Mouse (Mus musculus): ENCODE results near the gene Chrd. TPM values are rescaled to one million over a fixed set of nuclear protein-coding genes. Genes with fewer than 3 reads are reported as not detected.
A peak's percentile ranks its signal among the peaks of the same experiment; 100 is the strongest.

Chrd gene
- 1 to 10 TPM; 2.4 to 2.5 TPM for total RNA-seq (2021)
- long read RNA-seq, experiment 1, partial matches to known transcripts: 0 of 2 reads
- long read RNA-seq, experiment 1, other reads (novel, unspliced or antisense): 1 of 2 reads
- long read RNA-seq, experiment 2, partial matches to known transcripts: 0 of 3 reads
- long read RNA-seq, experiment 2, other reads (novel, unspliced or antisense): 2 of 3 reads

DNA sequence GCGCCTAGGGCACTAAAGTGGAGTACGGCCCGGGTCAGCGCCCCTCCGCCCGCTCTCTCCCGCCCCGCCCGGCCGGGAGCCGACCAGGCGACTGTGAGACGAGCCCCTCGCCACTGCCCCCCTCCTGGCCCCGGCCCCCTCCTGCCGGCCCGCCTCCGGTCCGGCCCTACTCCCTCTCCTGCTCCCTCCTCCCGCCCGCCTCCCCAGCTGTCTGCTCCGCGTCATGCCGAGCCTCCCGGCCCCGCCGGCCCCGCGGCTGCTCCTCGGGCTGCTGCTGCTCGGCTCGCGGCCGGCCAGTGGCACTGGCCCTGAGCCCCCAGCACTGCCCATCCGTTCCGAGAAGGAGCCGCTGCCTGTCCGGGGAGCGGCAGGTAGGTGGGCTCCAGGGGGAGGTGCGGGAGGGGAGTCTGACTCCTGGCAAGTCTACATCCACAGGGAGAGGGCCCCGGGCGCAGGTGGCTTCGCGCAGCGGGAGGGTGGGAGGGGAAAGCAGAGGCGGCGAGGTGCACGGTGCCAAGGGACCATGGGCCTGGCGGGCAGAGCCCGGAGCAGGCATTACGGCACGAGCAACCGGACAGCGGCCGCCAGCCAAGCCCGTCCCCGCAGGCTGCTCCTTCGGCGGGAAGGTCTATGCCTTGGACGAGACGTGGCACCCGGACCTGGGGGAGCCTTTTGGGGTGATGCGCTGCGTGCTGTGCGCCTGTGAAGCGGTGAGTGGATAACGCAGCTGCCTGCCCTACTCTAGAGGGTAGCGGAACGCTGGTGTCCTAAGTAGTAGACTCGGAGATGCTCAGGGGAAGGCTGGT lies at the start of gene Chrd:
Gene Chrd, plus strand, starts transcription at position 203 of the 806 bp plus-strand sequence.
- intact Hi-C loops (cut with DNase I): no loop called here
- peak; percentile 77 to 78 for DNase-seq

DNA sequence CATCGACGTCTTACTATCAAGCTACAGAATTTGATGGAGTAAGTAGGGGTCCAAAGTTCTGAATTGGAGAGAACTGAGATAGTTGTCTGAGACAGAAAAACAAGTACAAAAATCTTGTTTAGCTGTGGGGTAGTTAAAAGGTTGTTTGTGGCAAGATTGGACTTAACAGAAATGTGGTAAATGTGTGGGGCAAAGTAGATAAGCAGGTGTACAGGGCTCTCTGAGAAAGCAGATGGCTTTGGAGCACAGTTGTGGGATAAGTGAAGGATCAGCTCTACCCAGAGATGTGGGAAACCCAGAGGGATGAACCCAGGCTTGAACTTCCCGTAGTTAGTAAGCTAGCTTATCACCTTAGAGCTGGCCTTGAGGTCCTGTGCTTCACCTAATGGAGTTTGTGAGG lies 42.2 kb upstream of the Chrd start:
- no peak for DNase-seq
- intact Hi-C loops (cut with DNase I): no loop called here

DNA sequence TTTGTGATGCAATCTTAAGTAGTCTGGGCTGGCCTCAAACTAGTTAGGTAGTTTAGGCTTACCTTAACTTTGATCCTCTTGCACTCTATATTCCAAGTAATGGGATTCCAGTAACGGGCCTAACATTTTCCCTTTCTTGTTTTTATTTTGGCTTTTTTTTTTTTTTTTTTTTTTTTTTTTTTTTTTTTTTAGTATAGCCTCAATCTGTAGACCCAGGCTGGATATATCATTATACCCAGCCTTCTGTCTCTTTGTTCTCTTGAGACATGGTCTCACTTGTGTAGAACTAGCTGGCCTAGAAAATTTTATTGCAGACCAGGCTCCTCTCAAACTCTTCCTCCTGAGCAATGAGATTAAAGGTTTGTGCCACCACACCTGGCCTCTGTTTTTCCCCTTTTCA lies 41.3 kb upstream of the Chrd start:
- intact Hi-C loops (cut with DNase I): loop anchor here (1.0 kb wide), 1 partner anchor 17 kb away; no protein-coding TSS in a partner anchor
- DNase-seq: no peak

DNA sequence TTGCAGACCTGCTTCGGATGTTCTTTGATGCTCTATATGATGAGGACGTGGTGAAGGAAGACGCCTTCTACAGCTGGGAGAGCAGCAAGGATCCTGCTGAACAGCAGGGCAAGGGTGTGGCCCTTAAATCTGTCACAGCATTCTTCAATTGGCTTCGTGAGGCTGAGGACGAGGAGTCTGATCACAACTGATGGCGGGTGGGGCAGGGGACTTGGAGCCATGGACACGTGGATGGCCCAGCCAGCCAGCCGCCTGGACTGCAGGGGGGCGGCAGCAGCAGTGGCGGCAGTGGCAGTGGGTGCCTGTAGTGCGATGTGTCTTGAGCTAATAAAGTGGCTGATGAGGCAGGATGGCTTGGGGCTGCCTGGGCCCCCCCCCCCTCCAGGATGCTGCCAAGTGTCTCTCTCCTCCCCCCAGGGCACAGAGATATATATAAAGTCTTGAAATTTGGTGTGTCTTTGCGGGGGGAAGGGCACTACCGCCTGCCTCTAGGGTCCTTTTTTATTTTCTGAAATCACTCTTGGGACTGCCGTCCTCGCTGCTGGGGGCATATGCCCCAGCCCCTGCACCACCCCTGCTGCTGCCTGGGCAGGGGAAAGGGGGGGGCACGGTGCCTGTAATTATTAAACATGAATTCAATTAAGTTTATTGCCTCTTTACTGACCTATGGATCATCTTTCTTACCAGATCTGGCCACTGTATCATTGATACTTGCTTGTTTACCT lies 40.5 kb upstream of the Chrd start:
- no peak for DNase-seq
- intact Hi-C loops (cut with DNase I): loop anchor here (1.0 kb wide), 1 partner anchor 18 kb away; no protein-coding TSS in a partner anchor

DNA sequence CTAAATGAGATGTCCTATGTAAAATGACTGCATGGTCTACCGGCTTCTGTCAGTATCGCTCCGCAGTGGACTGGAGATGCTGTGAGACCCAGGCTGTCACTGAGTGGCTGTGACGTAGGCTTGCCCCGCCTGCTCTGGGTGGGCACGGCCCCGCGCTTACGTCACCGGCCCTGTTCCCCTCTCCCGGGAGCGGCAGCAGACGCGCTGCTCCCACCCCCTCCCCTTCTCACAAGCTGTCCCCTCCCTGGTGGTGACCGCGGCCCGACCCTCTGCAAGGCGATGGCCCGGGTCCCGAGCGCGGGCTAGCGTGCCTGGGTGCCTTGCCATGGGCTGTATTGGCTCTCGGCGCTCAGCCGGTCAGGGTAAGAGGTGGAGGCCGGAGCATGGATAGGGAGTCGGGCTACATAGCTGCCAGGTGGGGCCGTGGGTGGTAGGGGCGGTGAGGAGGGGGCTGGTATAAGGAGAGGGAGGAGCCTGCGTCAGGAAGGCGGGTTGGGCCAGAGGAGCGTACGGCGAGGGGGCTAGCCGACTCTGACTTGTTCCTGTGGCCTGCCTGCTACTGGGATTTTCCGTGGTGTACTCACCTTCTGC lies 39.7 kb upstream of the Chrd start, which contains the start of gene Fam131a:
Gene Fam131a, plus strand, starts transcription at position 131 of the 591 bp plus-strand sequence.
- intact Hi-C loops (cut with DNase I): no loop called here
- DNase-seq: peak; percentile 91 to 94

DNA sequence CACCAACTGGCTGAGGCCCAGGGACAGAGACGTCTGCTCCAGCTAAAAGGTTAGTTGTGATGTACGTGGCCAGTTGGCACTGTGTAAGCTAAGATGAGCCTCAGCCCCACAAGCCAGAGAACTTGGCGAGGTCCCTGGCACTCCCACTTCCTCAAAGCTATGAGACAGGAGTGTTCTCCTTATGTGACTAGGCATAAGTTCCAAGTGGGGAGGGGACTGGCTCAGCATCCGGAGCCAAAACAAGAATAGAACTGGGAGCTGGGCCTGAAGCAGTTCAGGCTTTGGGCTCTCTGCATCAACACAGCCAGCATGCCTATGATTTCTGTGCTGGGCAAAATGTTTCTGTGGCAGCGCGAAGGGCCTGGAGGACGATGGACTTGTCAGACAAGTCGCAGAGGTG lies 38.1 kb upstream of the Chrd start:
- intact Hi-C loops (cut with DNase I): no loop called here

DNA sequence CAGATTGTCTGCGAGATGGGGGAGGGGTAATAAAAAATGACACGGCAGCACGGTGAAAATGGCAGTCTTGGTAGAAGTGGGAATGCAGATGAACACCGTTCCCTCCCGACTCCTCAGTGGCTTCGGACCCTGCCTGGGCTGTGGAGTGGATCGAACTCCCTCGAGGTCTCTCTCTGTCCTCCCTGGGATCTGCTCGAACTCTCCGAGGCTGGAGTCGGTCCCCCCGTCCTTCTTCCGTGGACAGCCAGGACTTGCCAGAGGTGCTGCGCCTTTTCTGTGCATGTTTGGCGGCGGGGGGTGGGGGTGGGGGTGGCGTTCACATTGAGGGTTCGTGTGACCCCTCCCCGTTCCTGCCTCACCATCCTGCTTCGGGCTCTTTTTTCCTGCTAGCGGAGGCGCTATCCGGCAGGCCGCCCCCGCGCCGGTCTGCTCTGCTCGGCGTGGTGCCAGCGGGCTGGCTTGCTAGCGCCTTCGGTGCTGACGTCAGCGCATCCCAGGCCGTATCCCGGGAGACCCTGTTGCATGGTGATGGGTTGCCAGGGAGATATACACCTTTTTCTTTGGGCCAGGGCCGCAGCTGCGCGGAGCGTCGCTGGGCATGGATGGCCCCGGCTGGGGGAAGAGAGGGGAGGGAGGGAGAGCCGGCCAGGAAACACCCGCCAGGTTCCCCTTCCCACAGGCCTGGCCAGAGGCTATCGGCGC lies 37.2 kb upstream of the Chrd start:
- intact Hi-C loops (cut with DNase I): no loop called here
- DNase-seq: peak; percentile 93

More for the DNA sequence above, 38.1 kb upstream of the Chrd start:
- DNase-seq: peak; percentile 56 to 63

DNA sequence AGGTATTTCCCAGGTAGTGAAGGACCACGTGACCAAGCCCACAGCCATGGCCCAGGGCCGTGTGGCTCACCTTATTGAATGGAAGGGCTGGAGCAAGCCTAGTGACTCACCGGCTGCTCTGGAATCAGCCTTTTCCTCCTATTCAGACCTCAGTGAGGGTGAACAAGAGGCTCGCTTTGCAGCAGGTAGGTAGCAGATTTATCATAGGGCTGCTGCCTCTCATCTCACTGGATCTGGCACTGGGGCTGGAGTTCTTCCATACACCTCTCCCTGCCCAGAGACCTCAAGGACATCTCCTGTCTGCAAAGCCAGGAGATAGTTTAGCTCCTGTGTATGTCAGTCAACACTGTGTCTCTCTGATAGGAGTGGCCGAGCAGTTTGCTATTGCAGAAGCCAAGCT lies 33.7 kb upstream of the Chrd start:
- intact Hi-C loops (cut with DNase I): no loop called here
- DNase-seq: no peak

DNA sequence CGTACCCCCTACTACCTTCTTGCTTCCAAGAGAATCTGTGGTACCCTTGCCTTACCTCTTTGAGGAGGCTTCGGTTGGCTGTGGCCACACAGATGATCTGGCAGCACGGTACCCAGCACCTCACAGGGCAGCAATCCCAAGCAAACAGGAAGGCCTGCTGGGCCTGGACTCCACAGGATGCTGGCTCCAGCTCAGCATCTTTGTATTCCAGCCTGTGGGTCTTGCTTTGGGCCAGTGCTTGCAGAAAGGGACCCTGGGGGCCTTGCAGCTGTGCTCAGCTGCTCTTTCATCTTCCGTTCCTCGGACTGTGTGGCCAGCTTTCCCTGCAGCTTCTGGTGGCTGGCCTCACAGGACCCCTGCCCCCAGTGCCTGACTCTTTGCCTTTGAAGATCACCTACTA lies 32.9 kb upstream of the Chrd start:
- intact Hi-C loops (cut with DNase I): no loop called here
- DNase-seq: peak; percentile 41 to 46

DNA sequence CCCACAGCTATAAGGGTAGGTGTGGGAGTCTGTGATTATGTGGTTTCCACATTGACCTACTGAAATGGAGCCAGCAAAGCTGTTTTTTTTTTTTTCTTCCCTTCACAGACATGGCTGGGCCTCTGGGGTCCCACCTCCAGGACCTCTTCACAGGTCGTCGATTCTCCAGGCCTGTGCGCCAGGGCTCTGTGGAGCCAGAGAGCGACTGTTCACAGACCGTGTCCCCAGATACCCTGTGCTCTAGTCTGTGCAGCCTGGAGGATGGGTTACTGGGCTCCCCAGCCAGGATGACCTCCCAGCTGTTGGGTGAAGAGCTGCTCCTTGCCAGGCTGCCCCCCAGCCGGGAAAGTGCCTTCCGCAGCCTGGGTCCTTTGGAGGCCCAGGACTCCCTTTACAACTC lies 31.6 kb upstream of the Chrd start:
- intact Hi-C loops (cut with DNase I): no loop called here
- no peak for DNase-seq

DNA sequence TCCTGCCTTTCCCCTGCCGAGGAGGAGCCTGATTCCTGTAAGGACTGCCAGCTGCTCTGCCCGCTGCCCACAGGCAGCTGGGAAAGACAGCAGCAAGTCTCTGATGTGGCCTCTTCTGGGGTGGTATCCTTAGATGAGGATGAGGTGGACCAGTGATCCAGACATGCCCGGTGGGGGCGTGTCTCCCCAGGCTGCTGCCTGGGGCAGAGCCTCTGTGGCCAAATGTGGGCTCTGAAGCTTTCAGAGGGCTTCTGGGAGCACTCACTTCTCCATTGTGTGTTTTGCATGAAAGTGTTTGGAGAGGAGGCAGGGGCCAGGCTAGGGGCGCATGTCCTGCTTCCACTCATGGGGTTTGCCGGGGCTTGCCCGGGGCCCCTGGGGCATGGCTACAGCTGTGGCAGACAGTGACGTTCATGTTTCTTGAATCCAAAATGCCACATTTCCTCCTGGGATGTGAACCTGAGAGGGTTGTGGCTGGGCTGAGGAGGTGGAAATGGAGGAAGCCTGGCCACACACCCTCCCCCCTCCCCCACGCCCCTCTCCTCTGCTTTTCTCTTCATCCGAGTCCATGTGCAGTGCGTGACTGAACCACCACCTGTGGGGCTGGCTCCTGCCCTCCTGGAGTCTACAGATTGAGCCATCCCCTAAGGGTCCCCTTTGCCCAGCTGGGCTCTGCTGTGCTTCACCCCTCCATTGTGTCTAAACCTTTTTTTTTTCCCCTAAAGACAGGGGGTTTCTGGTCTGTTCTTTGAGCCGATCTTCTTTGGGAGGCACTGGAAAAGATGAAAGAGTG lies 31.0 kb upstream of the Chrd start:
- no peak for DNase-seq
- intact Hi-C loops (cut with DNase I): no loop called here

DNA sequence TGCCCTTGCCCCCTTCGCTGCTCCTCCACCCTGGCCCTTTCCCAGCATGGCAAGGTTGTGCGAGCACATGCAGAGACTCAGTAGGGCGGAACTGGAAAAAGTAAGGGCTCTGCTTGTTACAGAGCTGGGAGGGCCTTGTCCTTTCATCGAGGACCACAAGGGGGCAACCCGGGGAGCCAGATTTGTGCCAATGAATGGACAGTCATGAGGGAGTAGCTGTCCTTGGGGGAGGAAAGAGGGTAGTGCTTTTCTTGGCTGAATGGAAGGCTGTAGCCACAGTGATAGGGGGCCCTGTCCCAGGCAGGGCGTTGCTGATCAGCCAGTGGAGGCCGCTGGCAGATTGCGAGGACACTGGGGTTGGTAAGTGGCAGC lies 30.4 kb upstream of the Chrd start:
- peak; percentile 59 to 80 for DNase-seq

DNA sequence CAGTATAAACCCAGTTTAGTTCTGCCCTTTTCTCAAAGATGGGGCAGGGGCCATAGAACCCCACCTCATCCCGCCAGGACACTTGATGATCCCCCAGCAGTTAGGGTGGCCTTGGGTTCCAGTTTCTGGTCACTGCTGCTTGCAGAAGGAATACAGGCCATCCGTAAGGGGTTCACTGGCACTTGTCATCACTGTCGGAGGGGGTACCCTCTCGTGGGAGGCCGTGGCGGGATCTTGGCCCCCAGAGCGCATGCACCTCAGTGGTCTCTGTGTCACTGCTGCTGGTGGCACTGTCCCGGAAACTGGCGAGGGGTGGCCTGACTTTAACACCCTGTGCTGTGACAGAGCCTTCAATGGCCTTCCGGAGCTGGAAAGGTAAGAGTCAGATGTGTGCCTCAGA lies 29.9 kb upstream of the Chrd start:
- intact Hi-C loops (cut with DNase I): no loop called here

More for the DNA sequence above, 30.4 kb upstream of the Chrd start:
- intact Hi-C loops (cut with DNase I): no loop called here

DNA sequence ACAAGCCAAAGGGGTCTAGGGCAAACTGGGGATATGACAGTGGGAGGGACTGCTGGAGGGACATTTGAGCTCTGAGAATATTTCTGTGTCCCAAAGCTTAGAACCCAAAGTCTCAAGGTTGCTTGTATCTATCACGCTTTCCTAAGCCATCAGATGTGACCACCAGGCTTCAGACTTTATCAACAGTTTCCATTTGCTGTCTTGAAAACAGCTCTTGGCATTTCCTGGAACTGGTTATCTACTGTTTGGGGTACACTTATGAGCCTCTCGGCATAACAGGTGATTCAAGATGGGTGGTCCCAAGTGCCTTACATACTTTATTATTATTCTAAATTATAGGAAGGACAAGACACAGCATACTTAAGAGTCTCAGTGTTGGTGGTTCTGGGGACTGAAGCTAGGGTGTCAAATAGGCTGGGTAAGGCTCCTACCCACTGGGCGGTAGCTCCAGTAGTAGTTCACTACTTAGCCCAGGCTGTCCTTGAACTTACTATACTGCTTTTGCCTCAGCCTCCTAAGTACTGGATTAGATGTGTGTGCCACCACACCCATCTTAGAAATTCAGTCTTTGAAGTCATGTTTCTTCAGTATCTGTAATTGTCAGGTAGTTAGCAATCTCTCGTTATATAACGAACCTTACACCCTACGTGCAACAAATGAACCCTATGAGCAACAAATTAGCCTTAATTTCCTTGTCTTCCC lies 29.1 kb upstream of the Chrd start:
- no peak for DNase-seq
- intact Hi-C loops (cut with DNase I): no loop called here

More for the DNA sequence above, 29.9 kb upstream of the Chrd start:
- no peak for DNase-seq

DNA sequence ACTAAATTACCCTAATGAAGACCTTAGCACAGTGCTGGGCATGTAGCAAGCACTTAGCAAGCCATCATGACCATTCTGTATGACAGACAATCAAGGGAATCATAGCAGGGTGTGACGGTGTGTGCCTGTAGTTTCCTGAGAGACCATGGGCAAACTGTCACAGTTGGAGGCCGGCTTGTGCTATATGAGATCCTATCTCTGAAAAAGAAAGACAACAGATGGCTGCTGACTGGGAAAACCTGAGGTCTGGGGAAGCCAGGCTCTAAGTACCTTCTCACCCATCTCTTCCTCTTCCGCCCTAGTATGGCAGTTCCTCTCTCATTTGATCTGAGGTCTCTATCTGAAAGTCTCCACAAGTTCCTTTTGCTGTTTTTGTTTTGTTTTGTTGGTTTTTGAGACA lies 27.1 kb upstream of the Chrd start:
- intact Hi-C loops (cut with DNase I): no loop called here
- no peak for DNase-seq

DNA sequence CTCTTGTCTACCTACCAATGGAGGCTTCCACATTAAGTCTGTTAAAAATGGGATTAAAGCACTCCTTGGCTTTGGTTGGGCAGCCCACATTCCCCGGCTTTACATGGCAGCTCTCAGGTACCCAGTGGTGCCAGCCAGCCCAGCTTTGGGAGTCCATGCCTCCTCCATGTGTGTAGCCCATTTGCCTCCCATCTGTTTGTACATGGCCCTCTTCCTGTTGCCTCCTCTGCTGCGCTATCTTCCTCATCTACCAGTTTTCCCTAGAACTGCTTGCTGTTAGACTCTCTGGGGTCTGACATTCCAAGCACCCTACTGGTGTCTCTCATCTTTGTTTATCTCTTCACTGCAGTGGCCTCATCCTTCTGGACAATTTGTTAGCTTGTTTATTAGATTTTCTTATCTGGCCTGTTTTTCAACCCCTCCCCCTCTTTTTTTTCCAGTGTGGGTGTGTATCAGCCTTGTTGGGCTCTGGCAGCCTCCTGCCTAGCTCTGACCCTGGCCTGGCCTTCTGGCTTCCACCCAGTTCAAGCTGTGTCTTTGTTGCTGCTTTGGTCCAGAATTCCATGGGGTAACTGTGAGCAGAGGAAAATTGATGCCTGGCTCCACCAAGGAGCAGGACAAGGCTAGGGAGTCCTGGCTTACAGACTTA lies 26.4 kb upstream of the Chrd start:
- no peak for DNase-seq
- intact Hi-C loops (cut with DNase I): no loop called here

DNA sequence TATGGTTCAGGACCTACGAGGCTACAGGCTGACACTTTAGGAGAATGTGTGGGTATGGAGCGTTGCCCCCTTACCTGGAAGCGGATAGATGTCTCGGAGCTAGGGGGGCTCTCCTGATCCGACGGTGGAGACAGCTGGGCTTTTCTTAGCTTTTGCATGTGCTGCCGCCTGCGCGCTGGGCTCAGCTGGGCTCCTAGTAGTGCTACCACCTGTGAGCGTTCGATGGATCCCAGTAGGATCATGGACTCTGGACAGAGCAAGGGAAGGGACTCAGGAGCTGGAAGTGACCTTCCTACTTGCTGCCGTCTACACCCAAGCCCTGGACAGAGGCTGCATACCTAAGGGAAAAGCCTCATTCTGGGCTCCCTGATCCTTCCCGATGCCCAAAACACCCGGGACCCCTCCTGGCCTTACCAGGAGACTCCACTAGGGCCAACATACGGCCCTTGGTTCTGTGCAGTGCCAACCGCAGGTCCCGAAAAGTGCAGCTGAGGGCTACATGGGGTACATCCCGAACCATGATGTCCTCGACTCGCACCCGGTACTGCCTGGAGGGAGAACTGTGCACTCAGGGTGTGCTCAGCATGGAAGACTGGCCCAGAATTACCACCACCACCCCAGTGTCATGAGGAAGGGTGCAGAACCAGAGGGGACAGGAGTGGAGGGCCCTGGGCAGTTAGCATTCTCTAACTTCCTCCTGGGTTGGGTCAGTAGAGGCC lies 24.5 kb upstream of the Chrd start:
- intact Hi-C loops (cut with DNase I): loop anchor here (2.0 kb wide), 1 partner anchor 56 kb away; no protein-coding TSS in a partner anchor
- DNase-seq: no peak

Measured in heart, postnatal 14 days (tissue).